Mouse (Mus musculus) lung, postnatal 36 days (tissue): Measurements from ENCODE around the gene Olfr313.

Experiments used
- DNase-seq: peaks from one replicate; pipeline ENCODE4 v3.0.0; 2022; ENCODE audit warnings: mixed read lengths

Olfr313 gene

GRCm38 (mm10) chr11:58860744-58861143 is 45.9 kb downstream of the Olfr313 start:
- DNase-seq: no peak

- peak; percentile 82 for DNase-seq
Observed at GRCm38 (mm10) chr11:58867039-58867953, 52.5 kb downstream of the Olfr313 start, which contains the start of gene 2810021J22Rik. Gene 2810021J22Rik, plus strand, starts transcription at chr11:58867216.

- no peak for DNase-seq
Observed at GRCm38 (mm10) chr11:58867954-58868330, 53.1 kb downstream of the Olfr313 start.
